Mouse (Mus musculus) ZHBTc4 (cell line): ENCODE measurements at regions not wholly inside any gene's neighbourhood (a gene's known extent, or its start where the extent isn't known, plus 50 kb on each side); places are given as distances from the start of the nearest gene placed in this dataset.

Experiments used
- DNase-seq: peaks from one replicate; pipeline ENCODE4 v3.0.0-alpha.2; 2011; ENCODE audit warnings: low read depth, low spot score

DNA sequence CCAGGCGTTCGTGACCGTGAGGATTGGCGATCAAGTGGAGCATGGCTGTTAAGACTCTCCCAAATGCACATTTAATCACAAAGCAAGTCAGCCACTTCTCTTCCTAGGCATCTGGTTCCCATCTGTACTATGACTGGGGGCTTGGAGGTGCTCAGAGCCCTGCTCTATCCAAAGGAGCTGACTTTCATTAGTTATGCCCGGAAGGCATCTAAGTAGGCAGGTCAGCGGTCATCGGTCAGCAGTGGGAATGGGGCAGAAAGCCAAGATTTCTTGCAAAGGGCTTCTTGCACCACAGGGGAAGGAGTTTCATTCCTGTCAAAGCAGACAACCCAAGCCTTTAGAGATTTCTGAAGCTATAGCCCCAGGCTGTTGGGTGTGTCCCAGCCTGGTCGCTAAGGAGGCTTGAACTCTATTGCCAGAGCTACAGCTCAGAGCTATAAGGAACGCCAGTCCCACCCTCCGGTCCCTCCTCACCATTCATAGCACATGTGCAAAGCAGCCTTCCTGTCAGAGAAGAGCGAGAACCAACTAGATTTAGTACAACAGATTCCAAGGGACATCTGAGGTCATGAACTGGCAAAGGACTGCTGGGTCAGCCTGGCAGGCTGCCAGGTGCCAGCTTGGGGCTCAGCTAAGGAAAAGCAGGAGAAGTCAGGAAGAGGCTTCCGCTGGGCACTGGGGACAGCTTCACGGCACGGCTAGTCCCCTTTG is 175.6 kb downstream of the Fam43a start:
- DNase-seq: peak; percentile 89

DNA sequence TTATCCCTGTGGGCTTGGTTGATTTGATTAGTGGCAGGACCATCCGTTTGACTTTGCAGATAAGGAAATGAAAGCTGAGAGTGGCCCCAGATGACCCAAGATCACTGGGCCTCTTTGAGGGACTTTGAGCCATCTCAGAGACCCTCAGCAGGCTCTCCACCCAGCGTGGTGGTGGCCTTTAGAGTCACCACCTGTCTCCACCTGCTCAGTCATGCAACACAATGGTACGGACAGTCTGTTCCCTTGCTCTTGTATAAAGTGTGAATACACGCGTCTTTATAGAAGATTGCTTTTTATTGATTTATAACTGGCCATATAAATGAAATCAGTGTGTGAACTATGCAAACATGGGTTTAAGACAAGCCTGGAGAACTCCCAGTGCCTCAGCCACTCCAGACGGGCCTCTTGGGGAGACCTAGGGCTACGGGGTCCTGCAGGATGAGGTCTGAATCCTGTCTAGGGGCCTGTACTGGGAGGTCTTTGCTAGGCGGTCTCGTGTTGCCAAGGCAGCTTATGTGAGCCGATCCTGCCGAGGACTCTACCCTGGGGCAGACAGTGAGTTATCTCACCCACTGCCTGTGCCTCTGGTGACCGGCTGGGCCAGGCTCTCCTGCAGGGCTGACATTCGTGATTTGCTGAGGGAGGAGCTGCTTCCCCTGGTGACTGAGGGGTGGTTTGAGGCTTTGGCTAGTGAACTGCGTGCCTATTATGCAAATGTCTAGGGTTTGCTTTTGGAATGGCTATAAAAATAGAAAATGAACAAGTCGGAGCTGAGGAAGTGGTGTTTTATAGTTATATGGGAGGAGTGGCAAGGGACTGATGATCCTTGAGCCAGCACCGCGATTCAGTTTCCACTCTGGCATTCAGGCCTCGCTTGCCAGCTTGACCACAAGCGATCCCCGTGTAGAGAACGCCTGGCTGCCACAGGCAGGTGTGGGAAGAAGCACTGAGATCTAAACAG is 176.5 kb downstream of the Fam43a start:
- peak; percentile 18 for DNase-seq

- DNase-seq: peak; percentile 30
Observed at GRCm38 (mm10) chr16:30777416-30777815, 177.9 kb downstream of the Fam43a start.

GRCm38 (mm10) chr16:30778078-30778477 is 178.6 kb downstream of the Fam43a start:
- DNase-seq: no peak

DNA sequence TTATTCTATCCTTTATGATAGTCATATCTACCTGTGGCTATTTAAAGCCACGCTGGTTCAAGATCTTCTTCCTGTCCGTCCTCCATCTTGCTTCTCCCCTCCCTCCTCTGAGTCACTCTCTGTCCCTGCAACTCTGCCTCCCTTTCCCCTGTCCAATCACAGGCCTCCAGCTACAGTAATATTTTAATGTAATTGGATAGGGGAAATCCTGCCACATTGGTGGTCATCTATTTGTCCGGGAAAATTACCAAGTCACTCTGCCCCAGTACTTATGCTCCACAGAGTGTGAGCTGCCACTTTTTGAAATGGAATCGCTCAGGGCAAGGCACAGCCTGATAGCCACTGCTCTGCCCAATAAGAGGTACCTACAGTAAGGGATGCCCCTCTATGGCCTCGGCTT is 179.4 kb downstream of the Fam43a start:
- DNase-seq: no peak

- no peak for DNase-seq
Observed at GRCm38 (mm10) chr16:30784261-30784660, 184.7 kb downstream of the Fam43a start.

DNA sequence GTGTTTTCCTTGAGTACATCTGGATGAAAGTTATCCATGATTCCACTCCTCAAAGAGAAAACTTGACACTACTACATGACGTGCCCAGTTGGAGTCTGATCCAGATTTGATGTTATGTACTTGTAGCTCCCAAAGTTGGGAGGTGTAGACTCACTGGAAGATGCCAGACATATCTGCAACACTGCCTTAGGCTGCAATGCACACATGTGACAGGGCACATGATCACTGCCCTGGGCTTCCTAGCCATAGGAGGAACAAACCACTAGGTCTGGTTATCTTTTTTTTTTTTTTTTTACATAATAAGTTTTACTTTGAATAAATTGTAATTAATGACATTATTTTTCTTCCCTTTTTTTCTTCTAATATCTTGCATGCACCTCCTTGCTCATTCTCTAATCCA is 185.4 kb downstream of the Fam43a start:
- no peak for DNase-seq

DNA sequence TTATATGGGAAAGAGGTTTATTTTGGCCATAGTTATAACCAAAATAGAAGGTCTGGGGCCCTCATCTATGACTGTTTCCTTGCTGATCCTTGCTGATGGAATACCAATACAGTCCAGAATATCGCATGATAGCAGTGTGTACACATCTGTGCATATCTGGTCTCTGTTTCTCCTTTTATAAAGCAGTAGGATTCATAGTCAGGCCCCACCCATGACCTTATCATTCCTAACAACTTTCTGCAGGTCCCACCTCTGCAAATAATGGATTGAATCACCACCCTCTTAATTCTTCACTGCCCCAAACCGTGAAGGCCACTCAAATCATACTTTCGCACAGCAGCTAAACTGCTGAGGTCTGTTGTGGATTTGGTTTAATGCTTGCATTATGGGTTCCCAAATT is 186.5 kb downstream of the Fam43a start:
- DNase-seq: no peak

- no peak for DNase-seq
Observed at GRCm38 (mm10) chr16:30787351-30787750, 187.8 kb downstream of the Fam43a start.

DNA sequence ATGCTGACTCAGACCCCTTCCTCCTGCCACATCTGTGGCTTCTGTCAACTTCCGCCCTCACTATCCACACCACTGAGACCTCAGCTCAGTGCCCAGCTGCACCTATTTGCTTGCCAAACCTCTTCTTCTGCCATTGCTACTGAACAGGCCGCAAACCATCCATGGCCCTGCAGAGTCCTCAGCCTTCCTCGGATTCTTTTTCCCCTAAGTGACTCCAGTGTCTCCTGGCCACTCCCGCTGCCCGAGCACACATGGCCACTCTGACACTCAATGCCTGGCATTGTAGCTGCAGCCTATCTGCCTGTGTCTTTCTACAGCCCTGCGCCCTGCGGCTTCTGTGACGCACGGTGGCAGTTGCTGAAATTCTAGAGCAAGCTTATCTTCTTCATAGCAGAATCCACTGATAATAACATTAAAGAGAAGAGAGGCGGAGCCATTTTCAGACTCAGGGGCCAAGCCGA is 188.8 kb downstream of the Fam43a start:
- DNase-seq: peak; percentile 18

DNA sequence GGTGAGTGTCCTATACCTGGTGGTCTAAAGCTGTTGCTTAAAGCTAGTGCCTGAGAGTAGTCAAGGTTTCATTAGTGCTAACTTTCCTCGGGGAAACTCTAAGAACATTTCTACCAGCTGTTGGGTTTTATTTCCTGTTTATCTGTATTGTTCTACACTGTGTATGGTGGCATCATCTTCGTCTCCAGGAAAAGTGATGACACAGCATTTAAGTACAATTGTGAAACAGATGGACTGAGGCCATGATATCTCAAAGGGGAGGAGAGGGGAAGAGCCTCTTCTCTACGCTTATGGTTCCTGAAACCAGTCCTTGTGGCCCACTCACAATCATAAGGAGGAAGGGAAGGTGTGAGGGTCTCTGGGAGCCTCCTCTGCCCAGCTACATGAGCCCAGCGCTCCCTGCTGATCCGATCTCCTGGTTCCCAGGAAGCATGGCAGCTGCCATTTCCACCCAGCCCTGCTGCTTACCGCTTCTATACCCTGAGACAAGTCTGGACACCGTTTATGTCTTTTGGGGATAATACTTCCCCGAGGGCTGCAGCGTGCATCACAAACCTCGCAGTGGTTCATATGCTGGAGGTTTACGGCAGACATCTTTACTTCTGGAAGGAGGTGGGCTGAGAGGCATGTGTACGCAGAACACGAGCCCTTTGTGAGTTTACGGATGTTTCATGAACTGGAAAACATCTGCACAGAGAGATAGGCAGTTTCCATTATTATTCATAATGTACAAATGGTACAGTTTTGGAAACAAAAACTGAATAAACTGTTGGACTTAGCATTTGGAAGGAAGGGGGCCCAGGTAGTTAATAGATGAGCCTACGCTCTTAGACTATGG is 189.6 kb downstream of the Fam43a start:
- DNase-seq: no peak

- DNase-seq: no peak
Observed at GRCm38 (mm10) chr16:30790036-30790435, 190.5 kb downstream of the Fam43a start.

DNA sequence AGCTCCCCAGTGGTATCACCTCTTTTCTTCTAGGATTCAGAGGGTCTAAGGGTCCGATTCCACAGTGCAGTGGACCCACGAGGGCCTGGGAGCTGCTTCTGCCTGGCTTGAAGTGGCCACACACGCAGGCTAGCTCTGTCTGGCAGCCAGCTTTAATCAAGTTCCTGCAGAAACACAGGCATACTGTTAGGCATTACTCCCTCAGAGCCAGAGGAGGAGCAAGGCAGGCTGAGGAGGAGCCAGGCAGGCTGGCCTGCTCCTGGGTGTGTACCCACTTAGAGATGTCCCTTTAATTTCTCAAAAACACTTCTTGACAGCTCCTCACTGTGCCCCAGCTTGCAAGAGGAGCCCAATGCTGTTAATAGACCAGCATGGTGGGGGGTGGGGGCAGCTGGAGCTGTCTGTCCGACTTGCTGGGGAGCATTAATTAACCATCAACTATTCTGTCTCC is 191.1 kb downstream of the Fam43a start:
- DNase-seq: no peak

DNA sequence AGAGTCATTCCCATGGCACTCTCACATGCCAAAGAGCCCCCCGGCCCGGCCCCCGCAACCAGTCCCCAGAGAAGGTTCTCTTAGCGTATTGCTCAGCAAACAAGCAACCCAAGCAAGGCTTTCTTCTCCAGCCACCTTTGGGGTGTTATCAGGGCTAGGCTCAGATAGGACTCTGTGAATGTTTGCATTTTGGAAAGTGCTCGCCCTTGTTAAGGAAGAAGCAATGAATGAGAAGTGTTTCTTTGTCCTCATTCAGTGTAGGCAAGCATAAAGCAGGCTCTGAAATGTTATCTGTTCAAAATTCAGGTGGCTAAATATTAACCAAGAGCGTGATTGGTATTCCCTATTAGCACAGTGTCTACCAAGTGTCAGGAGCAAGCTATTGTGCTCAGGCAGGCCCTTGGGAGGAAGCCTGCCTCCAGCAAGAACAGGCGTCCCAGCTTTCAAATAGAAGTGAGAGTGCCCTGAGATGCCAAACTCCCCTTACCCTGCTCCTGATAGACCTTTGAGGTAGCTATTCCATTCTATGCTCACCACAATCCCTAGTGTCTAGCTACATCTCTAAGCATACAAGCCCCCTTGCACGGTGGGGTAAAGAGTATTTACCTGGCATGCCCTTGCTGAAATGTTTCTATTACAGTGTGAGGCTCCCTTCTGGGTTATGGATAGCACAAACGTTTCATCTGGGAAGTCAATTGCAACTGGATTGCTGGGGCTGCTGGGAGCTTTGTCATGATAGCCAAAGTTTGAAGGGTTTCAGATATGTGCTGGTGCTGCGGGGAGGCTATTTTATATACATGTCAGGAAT is 191.7 kb downstream of the Fam43a start:
- DNase-seq: no peak

DNA sequence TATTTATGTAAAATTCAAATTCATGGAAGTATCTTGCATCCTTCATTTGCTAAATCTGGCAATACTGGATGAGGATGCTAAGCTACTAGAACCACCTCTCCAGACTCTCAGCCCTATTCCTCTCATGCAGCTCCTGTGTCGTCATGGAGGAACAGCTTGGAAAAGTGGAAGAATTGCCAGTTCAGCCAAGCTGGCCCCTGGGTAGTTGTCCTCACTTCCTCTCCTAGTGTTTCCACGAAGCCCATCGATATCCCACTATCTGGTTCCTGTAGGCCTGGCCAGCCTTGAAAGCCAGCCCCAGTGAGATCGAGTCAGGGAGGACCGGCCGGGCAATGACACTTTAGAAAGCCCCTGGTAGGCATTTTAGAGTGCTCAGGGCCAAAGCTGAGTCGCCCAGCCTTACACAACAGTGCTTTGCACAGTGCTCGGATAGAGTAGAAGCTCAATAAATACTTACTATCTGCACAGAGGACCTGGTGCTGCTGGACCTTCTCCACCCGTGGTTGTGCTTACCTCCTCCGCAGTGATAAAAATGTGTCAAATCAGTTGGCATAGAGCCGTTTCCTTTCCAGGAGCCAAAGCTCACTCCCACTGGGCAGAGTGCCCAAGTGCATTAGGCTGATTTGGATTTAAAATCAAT is 193.3 kb downstream of the Fam43a start:
- DNase-seq: no peak

DNA sequence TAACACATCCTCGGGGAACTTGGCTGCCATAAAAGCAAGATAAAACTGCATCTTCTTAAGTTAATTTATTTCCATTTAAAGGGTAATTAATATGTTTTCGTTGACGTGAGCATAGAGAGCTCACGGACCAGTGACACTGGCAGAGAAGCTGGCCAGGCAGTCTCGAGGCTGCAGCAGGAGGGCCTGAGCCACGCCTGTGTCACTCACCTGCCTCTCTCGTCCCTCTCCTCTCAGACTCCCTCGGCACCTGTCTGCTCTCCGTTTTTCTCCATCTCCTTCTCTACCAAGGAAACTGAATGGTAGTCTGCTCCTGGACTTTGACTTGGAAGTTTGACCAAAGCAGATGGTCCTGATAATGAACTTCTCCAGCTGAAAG is 193.8 kb downstream of the Fam43a start:
- no peak for DNase-seq

DNA sequence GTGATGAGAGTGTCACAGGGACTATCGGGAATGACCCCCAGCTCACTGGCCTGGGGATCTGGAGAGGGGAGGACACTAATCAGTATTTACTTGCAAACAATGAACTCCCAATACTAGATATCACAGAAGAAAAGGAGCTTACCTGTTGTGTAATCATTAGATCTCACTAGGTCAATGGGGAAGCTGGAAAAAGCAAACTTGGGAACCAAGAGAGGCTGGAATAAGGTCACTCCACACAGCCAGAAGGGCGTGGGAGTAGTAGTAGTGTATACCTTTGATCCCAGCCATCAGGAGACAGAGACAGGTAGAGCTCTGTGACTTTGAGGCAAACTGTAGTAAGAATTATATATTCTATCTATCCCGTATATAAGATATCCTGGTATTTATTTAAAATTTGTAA is 194.3 kb downstream of the Fam43a start:
- DNase-seq: no peak

DNA sequence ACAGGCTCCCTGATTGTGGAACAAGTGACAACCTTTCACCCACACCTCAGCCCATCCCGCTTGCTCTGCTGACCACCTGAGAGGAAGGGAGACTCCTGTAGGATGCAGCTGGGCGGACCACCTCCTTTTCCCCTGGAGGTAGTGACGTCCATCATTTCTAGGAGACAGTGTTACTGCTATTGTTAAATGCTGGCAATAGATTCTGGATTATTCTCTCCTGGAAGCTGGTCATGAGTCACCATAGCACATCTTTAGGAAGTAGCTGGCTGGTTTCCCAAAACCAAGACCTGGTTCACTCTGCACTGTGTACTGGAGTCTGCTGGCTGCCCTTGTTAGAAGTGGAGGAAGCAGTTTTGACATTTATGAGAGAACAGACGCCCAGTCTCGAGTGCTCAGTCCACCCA is 196.0 kb downstream of the Fam43a start:
- DNase-seq: no peak

- no peak for DNase-seq
Observed at GRCm38 (mm10) chr16:30796103-30796502, 196.6 kb downstream of the Fam43a start.

- no peak for DNase-seq
Observed at GRCm38 (mm10) chr16:30797006-30797405, 197.5 kb downstream of the Fam43a start.
